Mouse (Mus musculus): ENCODE measurements around the gene Dclre1a. TPM values are rescaled to one million over a fixed set of nuclear protein-coding genes. Genes with fewer than 3 reads are reported as not detected.
A peak's percentile ranks its signal among the peaks of the same experiment; 100 is the strongest.

Dclre1a gene
- total RNA-seq, 2 experiments from 2014 or later: 4.1 to 5.8 TPM

GRCm38 (mm10) chr19:56487339-56487738 is 60.7 kb downstream of the Dclre1a start:
- no peak for DNase-seq
- intact Hi-C loops (cut with DNase I; ENCODE audit: low total_unique reads): no loop called here

- intact Hi-C loops (cut with DNase I; ENCODE audit: low total_unique reads): no loop called here
- no peak for DNase-seq
These were observed 61.1 kb downstream of the Dclre1a start for GRCm38 (mm10) chr19:56486926-56487325.

GRCm38 (mm10) chr19:56485376-56486271 is 62.4 kb downstream of the Dclre1a start:
- DNase-seq: peak; percentile 43
- intact Hi-C loops (cut with DNase I; ENCODE audit: low total_unique reads): no loop called here

GRCm38 (mm10) chr19:56484630-56485375 is 63.2 kb downstream of the Dclre1a start:
- intact Hi-C loops (cut with DNase I; ENCODE audit: low total_unique reads): no loop called here
- no peak for DNase-seq

Other genes starting within 250 kb of the Dclre1a start
- gene Nrap, start 158.2 kb downstream of the Dclre1a start, total RNA-seq (2021): 100 to 1,000 TPM; 506 to 571 TPM
- gene Casp7, start 151.1 kb downstream of the Dclre1a start, total RNA-seq (2021): 1 to 10 TPM; 6.2 to 7.7 TPM
- under 1 TPM; 0.09 to 0.21 TPM for gene Plekhs1, start 86.6 kb downstream of the Dclre1a start, total RNA-seq (2021)
- gene Nhlrc2, start within 50 bp of the Dclre1a start, total RNA-seq (2021): 1 to 10 TPM; 9.0 to 9.6 TPM
- under 1 TPM; 0.27 to 0.53 TPM for gene Adrb1, start 174.0 kb upstream of the Dclre1a start, total RNA-seq (2021)

Measured in gastrocnemius, postnatal 14 days (tissue).